Mouse (Mus musculus) cerebellum, postnatal 25 days (tissue): Measurements from ENCODE around the gene Slc30a7.
A peak's percentile ranks its signal among the peaks of the same experiment; 100 is the strongest.
"Not testable (repeated sequence)": the region's sequence is repeated elsewhere in the genome, so short reads cannot be mapped to it uniquely, and the experiment has no call there.

Experiments
- DNase-seq, 2 experiments: peaks; one replicate each; pipeline ENCODE4 v3.0.0; 2021; ENCODE audit warnings: mixed read lengths in 2 of 2

Slc30a7 gene

DNA sequence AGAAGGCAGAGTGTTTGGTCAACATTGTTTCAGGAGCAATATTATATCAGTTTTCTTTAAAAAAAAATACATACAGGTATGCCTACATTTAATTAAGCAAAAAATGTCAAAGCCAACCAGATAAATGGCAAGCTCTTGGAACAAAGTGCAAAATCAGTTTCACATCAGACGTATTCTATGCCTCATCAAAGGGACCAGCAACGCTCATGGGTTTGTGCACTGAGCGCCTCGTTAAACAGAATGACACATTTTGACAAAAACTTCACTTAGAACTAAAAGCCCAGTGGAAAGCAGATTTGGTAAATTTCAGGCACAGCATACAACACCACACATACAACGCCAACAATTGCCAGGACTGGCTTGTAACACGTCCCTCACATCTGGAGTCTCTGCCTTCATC, 62.8 kb downstream of the Slc30a7 start:
- no peak for DNase-seq

DNA sequence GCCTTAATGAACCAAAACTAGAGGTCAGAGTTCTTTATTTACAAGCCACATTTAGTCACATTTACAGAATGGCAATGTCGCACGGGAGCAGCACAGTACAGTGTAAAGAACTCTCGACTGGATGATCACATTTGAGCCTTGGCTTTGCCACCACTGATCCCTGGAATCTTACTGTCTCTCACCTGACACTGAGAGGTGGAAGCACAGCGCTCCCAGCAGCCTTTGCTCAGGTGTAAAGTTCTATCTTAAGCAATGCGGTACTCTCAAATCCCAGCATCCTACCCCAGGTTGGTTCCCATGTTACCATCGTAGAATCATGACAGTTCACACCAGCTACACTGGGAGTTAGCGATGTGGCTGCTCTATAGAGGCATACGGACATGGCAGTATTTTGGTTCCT, 65.7 kb downstream of the Slc30a7 start:
- DNase-seq, result no peak

DNA sequence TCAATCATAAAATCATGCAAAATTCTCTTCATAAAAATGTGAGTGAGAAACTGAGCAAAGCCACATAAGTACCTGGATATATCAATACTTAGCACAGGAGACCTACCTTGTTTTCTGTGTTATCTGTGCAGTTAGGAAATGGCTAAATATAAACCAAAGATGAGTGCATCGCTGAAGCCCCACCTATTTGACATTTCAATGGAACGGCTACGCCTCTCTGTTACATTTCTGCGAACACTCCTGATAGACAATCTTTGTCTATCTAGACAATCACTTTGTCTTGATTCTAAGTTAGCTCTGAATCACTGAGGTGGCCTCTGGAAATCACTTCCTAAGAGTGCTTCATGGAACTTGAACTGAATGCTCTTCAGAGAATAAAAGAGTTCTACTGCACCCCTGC, 66.7 kb downstream of the Slc30a7 start:
- no peak for DNase-seq

GRCm38 (mm10) chr3:115937807-115938206, 69.4 kb downstream of the Slc30a7 start:
- DNase-seq, result no peak

DNA sequence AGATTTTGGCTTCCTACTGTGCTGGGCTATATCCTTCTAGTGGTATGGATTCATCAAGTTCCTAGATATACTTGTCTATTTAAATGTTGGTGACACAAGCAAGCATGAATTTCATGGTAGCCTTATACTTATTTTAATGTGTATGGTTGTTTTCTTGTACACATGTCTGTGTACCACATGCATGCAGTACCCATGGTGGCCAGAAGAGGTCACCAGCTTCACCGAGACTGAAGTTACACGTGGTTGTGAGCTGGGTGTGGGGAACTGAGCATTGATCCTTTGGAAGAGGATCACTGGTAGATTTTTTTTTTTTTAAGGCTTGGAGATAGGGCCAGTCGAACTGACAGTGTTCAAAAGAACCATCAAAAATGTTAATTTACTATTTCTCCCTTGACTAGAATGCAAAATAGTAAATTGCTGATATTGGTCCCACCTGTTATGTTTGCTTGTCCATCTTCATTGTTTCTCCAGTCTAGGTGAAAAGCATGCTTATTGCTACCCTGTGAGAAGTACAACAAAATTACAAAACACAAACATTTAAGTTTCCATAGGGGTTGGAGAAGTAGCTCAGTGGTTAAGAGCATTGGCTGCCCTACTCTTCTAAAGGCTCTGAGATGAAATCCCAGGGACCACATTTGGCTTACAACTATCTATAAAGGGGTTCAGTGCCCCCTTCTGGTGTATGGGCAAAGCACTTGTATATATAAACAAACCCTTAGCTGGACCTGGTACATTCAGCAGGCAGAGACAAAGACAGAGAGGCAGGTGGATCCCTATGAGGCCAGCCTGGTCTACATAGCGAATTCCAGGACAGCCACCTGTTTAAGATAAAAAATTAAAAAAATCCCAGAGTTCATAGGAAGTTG, 70.2 kb downstream of the Slc30a7 start:
- peak; percentile 22 to 67 for DNase-seq

GRCm38 (mm10) chr3:115933293-115934186, 73.7 kb downstream of the Slc30a7 start:
- no peak for DNase-seq

DNA sequence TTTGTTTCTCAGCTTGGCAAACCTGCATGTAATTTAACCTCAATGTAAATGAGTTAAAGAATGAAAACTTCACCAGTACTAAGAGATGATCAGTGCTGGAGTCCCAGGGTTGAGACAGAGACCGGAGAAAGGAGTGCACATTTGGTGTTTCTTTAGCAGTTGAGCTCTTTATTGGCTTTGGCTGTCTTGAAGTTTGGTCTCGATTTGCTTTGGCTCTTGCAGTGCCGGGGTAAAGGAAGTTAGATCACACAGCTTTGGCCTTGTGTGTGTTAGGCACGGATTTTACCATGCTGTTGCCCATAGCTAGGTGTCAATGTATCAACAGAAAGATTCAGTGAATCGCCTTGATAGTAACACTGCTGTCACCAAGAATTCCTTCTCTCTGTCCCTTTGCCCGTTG, 75.5 kb downstream of the Slc30a7 start:
- no peak for DNase-seq

DNA sequence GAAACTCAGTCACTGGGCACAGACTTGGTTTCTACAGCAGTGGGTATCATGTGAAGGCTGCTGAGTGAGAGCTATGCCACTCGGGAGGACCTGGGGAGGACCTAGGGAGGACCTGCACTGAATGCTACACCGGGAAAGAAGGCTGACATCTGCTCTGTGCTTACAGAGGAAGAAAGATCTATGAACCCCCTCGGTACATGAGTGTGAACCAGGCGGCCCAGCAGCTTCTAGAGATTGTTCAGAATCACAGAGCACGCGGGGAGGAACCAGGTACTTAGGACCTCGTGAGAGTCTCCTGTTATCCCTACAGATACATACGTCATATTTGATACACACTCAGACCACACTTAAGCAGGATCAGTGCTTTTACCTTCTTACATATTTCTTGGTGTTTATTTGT, 80.7 kb downstream of the Slc30a7 start:
- DNase-seq, result no peak

- no peak for DNase-seq
Measured at GRCm38 (mm10) chr3:115924401-115925190, 82.6 kb downstream of the Slc30a7 start.

GRCm38 (mm10) chr3:115907406-115907805, 99.8 kb downstream of the Slc30a7 start:
- DNase-seq, result not testable (repeated sequence)

- no peak for DNase-seq
Measured at GRCm38 (mm10) chr3:115905567-115905966, 101.6 kb downstream of the Slc30a7 start.

- DNase-seq, result no peak
Measured at GRCm38 (mm10) chr3:115905067-115905466, 102.1 kb downstream of the Slc30a7 start.

DNA sequence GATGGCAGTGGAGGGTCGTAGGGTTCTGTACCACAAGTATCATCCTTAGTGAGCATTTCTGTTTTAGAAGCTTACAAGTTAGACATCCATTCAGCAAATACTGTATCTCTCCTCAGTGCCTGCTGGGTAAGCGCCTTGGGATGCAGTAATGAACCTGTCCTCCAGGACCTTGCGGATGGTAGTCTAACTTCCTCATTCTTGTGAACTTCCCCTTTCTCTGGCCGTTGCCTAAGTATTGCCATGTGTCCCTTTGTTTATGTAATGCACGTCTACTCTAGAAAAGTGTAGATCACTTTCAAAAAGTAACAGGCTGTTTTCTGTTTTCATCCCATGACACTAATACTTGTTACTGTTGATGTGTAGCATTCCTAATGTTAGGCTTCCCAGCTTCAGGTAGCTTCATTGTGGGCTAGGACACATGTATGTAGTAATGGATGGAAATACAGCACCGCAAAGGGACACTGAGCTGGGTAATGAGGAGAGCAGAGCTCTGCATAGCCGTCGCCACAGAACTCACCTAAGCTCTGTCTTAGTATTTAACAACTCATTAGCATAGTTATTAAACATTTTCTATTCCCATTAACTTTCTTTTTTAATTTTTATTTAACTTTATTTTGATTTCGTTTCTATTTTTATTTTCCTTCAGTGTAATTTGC, 104.8 kb downstream of the Slc30a7 start:
- DNase-seq, result no peak

DNA sequence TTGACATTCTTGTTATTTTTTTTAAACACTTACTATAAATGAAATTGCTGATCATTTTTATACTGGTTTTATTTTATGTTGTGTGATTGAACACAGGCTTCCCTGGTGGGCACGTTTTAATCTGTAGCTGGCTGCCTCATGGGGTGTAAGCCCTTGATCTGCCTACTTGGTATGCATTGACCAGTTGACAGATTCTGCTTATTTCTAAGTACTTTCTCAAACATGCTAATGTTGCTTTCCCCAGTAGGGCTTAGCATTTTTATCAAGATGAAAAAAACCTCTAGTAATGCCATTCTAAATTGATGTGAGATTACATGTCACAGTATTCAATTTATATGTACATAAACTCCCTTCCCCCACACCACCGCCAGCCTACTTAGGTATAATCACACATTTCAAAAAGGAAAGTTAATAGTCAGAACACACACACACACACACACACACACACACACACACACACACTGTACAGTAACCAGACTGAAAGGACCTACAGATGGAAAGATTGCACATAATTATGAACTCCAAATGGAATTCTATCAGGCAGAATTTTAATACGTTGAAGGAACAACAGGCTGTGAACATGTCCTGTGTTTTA, 108.8 kb downstream of the Slc30a7 start:
- no peak for DNase-seq

DNA sequence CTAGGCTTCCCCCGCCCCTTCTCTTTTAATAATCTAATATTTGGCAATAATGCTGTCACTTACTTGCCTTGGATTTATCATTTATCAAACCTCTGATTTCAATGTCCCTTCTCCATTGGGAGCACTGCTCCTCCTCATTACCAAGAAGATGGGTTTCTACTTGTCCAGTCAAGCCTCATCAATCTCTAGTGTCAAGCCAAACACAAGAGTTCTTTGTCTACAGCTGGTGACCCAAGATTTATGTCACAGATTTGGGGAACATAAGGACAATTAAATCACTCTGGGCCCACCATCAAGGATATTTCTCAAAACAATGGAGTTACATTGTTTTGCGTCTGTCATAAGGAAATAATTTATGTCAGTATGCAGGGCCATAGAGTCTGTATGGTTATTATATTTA, 114.0 kb downstream of the Slc30a7 start:
- DNase-seq, result no peak

- no peak for DNase-seq
Measured at GRCm38 (mm10) chr3:115892341-115892740, 114.9 kb downstream of the Slc30a7 start.
